Mouse (Mus musculus): ENCODE measurements at regions not wholly inside any gene's neighbourhood (a gene's known extent, or its start where the extent isn't known, plus 50 kb on each side); places are given as distances from the start of the nearest gene placed in this dataset.

GRCm38 (mm10) chr4:119028208-119028821, 66.9 kb downstream of the Lao1 start:
- no peak for TF ChIP-seq CTCF (conservative IDR thresholded peaks at IDR 0.05; ENCODE audit: low read length)
- TF ChIP-seq NANOG (IDR thresholded peaks at IDR 0.05; ENCODE audit: borderline replicate concordance, low read length) = no peak
- TF ChIP-seq POU5F1 (IDR thresholded peaks at IDR 0.05; ENCODE audit: borderline replicate concordance, low read length) = no peak
